Mouse (Mus musculus) stomach, embryonic 15.5 days (tissue): ENCODE data around the gene Nln. TPM values are rescaled to one million over a fixed set of nuclear protein-coding genes. Genes with fewer than 3 reads are reported as not detected.

Source experiments
- ATAC-seq: fragments of 200-750 bp; cut with Nextera tagmentation; 2 replicates; pipeline ENCODE4 v1.8.0; 2017; ENCODE audit warnings: low read depth, moderate number of reproducible peaks, moderate TSS enrichment; ENCODE audit not compliant: insufficient read depth, low FRiP score
- H3K27ac ChIP-seq: fragments of 300-500 bp; sonication (generic); 2 replicates; pipeline ENCODE4 v1.5.1; 2015; ENCODE audit warnings: mild to moderate bottlenecking, inconsistent platforms
- H3K27me3 ChIP-seq: fragments of 300-500 bp; sonication (generic); replicated peaks from 2 replicates; pipeline ENCODE4 v1.6.1; 2015; ENCODE audit warnings: inconsistent platforms
- H3K36me3 ChIP-seq: fragments of 300-500 bp; sonication (generic); 2 replicates; pipeline ENCODE4 v1.6.1; 2015; ENCODE audit warnings: inconsistent platforms
- H3K4me1 ChIP-seq: fragments of 300-500 bp; sonication (generic); 2 replicates; pipeline ENCODE4 v1.6.1; 2015; ENCODE audit warnings: inconsistent platforms
- H3K4me2 ChIP-seq: fragments of 300-500 bp; sonication (generic); 2 replicates; pipeline ENCODE4 v1.6.1; 2015; ENCODE audit warnings: mild to moderate bottlenecking, inconsistent platforms
- H3K4me3 ChIP-seq: fragments of 300-500 bp; sonication (generic); replicated peaks from 2 replicates; pipeline ENCODE4 v1.5.1; 2015; ENCODE audit warnings: inconsistent platforms
- H3K9ac ChIP-seq: fragments of 300-500 bp; sonication (generic); 2 replicates; pipeline ENCODE4 v1.6.1; 2015; ENCODE audit warnings: inconsistent platforms
- H3K9me3 ChIP-seq: fragments of 300-500 bp; sonication (generic); 2 replicates; pipeline ENCODE4 v1.6.1; 2016; ENCODE audit warnings: inconsistent platforms
- WGBS: fragments of 180-500 bp; shearing (Covaris S2); methylation state at CpG from one replicate; pipeline ENCODE4 v1.1.7; 2015; 5-methylcytosine and 5-hydroxymethylcytosine counted together
- polyA plus RNA-seq: library from polyadenylated mRNA; unstranded; fragments of >200 nt; fragmentation: Nextera tagmentation; extraction: Ambion mirVana; gene quantifications from 2 replicates; pipeline ENCODE4 v1.2.1, GENCODE M21; 2015

Gene Nln
- 19.2 and 20.5 TPM in 2 replicates for polyA plus RNA-seq

DNA sequence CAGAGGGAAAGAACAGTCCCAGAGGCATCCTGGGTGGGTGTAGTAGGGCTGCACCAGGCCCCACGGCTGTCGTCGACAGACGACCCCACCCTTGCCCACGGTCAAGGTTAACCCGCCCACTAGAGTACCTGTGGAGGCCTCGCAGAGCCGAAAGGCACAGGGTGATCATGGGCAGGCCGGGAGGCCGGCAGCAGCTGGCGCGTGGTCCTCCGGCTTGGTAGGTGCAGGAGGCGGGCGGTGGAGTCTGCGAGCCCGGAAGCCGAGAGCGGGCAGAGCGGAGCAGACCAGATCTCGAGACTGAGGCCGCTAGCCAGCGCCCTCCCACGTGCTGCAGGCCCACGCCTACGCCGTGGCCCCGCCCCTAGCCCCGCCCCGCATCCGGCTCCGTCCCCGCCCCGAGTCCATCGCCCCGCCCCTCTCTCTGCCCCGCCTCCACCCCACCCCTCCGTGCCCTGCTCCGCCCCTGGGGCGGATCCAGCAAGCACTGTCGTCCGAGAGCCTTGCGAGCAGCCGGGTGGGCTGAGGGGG is at the start of gene Nln, which contains the start of gene Sgtb:
Gene Nln (minus strand): TSS at position 327 of the 528 bp plus-strand sequence.
Gene Sgtb (plus strand): TSS at position 454 of the 528 bp plus-strand sequence.
- Histone ChIP-seq H3K9ac (peak within 1 kb of the TSS; percentile 62), H3K9me3 (no peaks in the 10 kb centered on the region), H3K4me3 (peak within 1 kb of the TSS; percentile 86), H3K27me3 (no peaks in the 10 kb centered on the region), H3K4me2 (peak within 1 kb of the TSS; percentile 97), H3K27ac (peak within 1 kb of the TSS; percentile 80), H3K36me3 (no peaks in the 10 kb centered on the region), H3K4me1 (no peaks in the 10 kb centered on the region)
- ATAC-seq, result peak; percentile 99
- WGBS, result under 1% methylated on average over 41 of the region's 44 CpGs

DNA sequence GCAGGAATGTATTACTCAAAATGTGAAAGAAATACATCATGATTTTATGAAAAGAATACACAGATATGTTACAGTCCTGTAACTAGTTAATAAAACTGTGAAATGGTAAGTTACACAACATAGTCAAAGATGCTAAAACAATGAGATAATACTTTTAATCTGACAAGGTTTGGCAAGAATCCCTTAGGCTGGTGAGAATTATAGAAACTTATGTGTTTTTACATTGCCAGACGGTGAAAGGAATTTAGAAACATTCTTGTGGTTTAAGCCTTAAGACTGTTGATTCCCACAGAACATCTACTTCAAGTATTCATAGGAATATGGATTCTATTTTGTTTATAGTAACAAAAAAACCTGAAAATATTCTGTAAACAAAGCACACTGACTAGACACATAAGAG is 46.3 kb upstream of the Nln start:
- Histone ChIP-seq H3K36me3 (0 out of 2 replicates have a peak, but pooled peaks cover 9% of the 10 kb centered on the region), H3K27ac (no peak overlapping the region)
- 60% methylated on average over 1 of the region's 1 CpGs for WGBS

DNA sequence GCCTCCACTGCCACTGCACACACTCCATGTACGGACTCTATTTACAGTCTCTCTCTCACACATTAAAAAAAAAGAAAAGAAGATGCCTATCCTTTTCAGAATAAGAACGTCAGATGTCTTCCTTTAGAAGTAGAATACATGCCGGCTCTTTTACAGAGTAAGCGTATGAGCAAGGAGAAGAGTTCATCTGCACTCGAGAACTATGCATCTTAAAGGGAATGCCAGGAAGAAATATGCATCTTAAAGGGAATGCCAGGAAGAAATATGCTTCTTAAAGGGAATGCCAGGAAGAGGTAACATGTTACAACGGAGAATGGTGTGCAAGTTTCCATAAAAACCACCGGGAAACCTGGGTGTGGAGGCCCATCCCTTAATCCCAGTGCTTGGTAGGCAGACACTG is 45.7 kb upstream of the Nln start:
- no peak overlapping the region for H3K9ac ChIP-seq
- no peak for ATAC-seq
- H3K27me3 ChIP-seq, result no peaks in the 10 kb centered on the region
- no peak overlapping the region for H3K4me2 ChIP-seq
- no peaks in the 10 kb centered on the region for H3K4me1 ChIP-seq
- H3K36me3 ChIP-seq, result 0 out of 2 replicates have a peak, but pooled peaks cover 9% of the 10 kb centered on the region
- no peak overlapping the region for H3K4me3 ChIP-seq
- no peaks in the 10 kb centered on the region for H3K9me3 ChIP-seq
- 88% methylated on average over 7 of the region's 7 CpGs for WGBS
- H3K27ac ChIP-seq, result no peak overlapping the region

More for the DNA sequence above, 46.3 kb upstream of the Nln start:
- no peak for ATAC-seq
- Histone ChIP-seq H3K4me3 (no peak overlapping the region), H3K27me3 (no peaks in the 10 kb centered on the region), H3K9me3 (no peaks in the 10 kb centered on the region), H3K9ac (no peak overlapping the region), H3K4me1 (no peaks in the 10 kb centered on the region), H3K4me2 (no peak overlapping the region)

DNA sequence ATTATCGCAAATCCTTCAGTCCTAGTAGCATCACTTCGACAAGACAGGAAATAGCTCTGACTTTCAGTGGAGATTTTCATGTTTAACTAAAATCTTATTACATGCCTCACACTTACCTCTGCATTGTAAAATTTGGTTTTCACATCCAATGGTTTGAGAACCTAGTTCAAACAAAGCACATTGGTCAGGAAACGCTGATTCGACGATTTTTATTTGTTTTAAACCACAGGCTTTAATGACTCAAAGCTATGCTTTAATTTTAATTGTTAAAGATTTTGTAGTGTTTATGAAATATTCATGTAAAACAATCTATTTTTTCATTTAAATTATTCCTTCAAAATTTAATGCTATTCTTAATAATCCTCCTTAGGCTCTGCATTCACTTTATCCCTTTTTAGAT is 44.8 kb upstream of the Nln start:
- ATAC-seq, result no peak
- 94% methylated on average over 5 of the region's 5 CpGs for WGBS

DNA sequence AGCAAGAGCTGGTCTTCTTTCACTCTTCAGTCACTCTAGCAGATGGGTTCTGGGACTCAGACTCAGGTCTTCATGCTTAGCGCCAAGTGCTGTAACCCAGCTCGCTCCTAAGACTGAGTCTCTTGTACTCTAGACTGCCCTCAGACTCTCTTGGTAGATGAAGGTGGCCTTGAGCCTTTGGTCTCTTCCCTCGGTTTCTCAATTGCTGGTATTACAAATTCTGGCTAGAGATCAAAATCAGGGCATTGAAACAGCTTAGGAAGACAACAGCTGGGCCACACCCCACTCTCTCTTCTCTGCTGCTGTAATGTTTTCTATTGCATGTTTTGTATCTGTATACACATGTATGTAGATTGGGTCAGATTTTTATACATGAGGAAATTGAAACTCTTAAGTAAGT is 36.2 kb upstream of the Nln start:
- Histone ChIP-seq H3K9me3 (no peaks in the 10 kb centered on the region), H3K4me2 (no peak overlapping the region), H3K4me3 (no peak overlapping the region), H3K4me1 (no peaks in the 10 kb centered on the region), H3K36me3 (peaks cover 42% of the 10 kb centered on the region), H3K27ac (no peak overlapping the region), H3K27me3 (no peaks in the 10 kb centered on the region), H3K9ac (no peak overlapping the region)
- 90% methylated on average over 3 of the region's 3 CpGs for WGBS
- ATAC-seq, result no peak

More for the DNA sequence above, 44.8 kb upstream of the Nln start:
- no peaks in the 10 kb centered on the region for H3K27me3 ChIP-seq
- H3K4me3 ChIP-seq, result no peak overlapping the region
- no peak overlapping the region for H3K4me2 ChIP-seq
- no peaks in the 10 kb centered on the region for H3K4me1 ChIP-seq
- no peak overlapping the region for H3K9ac ChIP-seq
- H3K27ac ChIP-seq, result no peak overlapping the region
- H3K9me3 ChIP-seq, result no peaks in the 10 kb centered on the region
- H3K36me3 ChIP-seq, result peaks cover 13% of the 10 kb centered on the region; the same call in 1 of the 2 replicates

DNA sequence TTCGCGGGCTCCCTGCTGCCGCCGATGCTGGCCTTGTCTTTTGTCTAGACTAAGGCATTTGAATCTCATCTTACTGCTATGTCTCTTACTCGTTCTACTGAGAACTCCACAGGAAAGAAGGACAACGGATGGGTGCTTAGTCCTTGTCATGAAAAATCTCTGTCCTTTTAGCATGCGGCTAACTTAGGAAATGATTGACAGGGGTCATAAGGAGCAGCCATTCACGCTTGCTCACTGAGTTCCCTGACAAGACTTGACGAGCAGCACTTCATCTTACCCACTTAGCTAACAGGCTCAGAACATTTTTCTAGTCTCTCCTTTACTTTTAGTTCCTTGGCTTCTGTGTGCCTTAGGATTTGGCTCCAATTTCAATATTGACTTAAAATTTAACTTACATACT is 35.5 kb upstream of the Nln start:
- H3K27me3 ChIP-seq, result no peaks in the 10 kb centered on the region
- H3K9ac ChIP-seq, result no peak overlapping the region
- H3K9me3 ChIP-seq, result no peaks in the 10 kb centered on the region
- ATAC-seq, result no peak
- 78% methylated on average over 9 of the region's 9 CpGs for WGBS
- peaks cover 44% of the 10 kb centered on the region for H3K36me3 ChIP-seq
- no peak overlapping the region for H3K4me2 ChIP-seq
- H3K4me1 ChIP-seq, result no peaks in the 10 kb centered on the region
- H3K4me3 ChIP-seq, result no peak overlapping the region
- H3K27ac ChIP-seq, result no peak overlapping the region

DNA sequence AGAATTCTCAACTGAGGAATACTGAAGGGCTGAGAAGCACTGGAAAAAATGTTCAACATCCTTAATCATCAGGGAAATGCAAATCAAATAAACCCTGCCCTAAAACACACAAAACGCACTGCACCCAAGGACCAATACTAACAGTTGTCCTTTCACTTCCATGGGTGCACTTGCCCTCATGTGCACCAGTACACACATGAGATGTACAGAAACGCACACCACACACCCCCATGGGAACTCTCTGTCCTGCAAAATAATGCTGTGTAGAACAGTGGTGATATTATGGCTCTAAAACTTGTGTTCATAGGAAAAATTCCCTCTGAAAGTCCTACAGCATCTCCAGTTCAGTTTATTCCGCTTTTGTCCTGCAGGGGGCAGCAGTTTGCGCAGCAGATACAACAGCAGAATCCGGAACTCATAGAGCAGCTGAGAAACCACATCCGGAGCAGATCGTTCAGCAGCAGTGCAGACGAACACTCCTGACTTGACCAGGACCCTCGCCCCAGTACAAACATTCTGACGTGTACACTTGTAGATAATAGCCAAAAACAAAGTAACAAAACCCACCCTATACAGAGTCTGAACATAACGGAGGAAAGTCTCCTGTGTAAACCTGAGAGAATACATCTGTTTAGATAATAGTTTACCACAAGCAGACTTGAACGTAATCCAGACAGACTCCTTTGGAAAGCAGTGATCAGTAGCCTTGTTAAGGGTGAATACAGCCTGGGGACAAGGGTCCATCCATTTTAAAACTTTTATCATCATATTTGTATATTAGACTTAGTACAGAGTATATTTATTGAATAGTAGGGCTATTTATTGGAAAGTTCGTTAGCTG is 30.2 kb upstream of the Nln start:
- Histone ChIP-seq H3K27ac (peak overlapping the region; percentile 37; the same call in 1 of the 2 replicates), H3K36me3 (peaks cover 18% of the 10 kb centered on the region; the same call in 1 of the 2 replicates), H3K4me3 (no peak overlapping the region), H3K4me1 (no peaks in the 10 kb centered on the region), H3K4me2 (peak overlapping the region; percentile 34; the same call in 1 of the 2 replicates), H3K9me3 (no peaks in the 10 kb centered on the region), H3K9ac (no peak overlapping the region), H3K27me3 (no peaks in the 10 kb centered on the region)
- peak; percentile 58; the same call in 1 of the 2 replicates for ATAC-seq
- WGBS, result 28% methylated on average over 13 of the region's 13 CpGs

DNA sequence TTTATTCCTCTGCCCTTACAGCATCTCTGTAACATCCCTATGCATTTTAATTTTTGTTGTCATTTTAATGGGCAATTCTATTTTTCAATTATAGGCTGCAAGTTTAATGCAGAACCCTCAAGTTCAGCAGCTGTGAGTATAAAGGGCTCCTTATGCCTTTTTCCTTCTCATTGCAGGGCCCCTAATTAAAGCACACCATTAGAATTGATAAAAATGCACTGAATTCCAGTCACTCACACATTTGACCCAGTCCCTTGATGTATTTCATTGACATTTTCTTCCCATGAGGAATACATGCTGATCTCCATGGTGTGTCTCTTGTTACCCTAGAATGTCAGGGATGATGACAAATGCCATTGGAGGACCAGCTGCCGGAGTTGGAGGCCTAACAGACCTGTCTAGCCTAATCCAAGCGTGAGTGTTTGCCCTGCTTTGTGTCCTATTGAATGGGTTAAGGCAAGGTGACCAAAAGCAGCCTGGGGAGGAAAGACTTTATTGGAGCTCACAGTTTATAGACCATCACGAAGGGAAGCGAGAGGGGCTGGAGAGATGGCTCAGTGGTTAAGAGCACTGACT is 25.2 kb upstream of the Nln start:
- Histone ChIP-seq H3K4me1 (no peaks in the 10 kb centered on the region), H3K4me2 (no peak overlapping the region), H3K9ac (no peak overlapping the region), H3K36me3 (0 out of 2 replicates have a peak, but pooled peaks cover 2% of the 10 kb centered on the region), H3K27me3 (no peaks in the 10 kb centered on the region), H3K27ac (no peak overlapping the region), H3K4me3 (no peak overlapping the region), H3K9me3 (no peaks in the 10 kb centered on the region)
- WGBS, result 80% methylated on average over 4 of the region's 4 CpGs
- no peak for ATAC-seq

DNA sequence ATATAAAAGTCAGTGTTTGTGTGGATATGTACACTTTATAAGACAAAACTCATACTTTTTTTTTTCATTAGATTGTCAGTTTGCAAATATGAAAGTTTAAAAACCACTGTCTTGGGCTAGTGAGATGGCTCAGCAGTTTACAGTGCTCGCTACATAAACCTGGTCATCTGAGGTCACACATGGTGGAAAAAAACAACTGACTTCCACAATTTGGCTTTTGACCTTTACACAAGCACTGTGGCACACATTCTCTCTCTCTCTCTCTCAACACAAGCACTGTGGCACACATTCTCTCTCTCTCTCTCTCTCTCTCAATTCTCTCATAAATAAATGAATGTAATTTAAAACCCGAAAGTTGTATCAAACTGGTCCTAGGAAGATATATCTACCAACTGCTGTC is 23.1 kb upstream of the Nln start:
- no peak overlapping the region for H3K27ac ChIP-seq
- WGBS, result 79% methylated on average over 2 of the region's 2 CpGs
- 0 out of 2 replicates have a peak, but pooled peaks cover 2% of the 10 kb centered on the region for H3K36me3 ChIP-seq
- no peaks in the 10 kb centered on the region for H3K9me3 ChIP-seq
- H3K27me3 ChIP-seq, result no peaks in the 10 kb centered on the region
- no peaks in the 10 kb centered on the region for H3K4me1 ChIP-seq
- H3K4me3 ChIP-seq, result no peak overlapping the region
- no peak overlapping the region for H3K4me2 ChIP-seq
- ATAC-seq, result no peak
- H3K9ac ChIP-seq, result no peak overlapping the region

DNA sequence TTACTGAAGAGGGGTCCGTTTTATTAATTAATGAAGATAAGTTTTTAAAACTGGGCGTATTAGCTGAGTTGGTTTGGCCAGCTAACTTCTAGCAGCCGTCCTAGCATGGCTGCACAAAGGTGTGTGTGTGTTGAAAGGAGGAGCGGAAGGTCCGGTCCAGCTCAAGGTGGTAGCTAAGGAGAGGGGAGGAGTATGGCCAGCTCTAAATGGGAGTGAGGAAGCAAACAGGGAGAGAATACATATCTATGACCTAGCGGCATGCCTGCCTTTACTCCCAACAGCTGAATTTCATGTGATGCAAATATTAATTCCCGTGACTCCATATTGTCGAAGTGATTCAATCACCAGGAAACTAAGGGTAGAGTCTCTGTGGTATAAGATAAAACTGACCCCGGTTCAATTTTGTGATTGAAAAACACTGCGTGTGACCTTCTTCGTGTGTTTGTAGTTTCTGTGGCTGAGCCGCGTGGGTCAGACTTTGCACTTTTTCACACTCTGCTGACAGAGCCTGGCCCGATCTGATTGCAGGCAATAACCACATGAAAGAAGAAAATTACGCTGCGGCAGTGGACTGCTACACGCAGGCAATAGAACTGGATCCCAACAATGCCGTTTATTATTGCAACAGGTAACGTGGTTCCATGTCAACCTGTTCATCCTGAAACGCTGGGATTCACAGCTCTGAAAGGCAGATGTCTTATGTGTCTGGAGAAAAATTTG is 14.4 kb upstream of the Nln start:
- WGBS, result 86% methylated on average over 20 of the region's 20 CpGs
- Histone ChIP-seq H3K4me3 (no peak overlapping the region), H3K9me3 (no peaks in the 10 kb centered on the region), H3K36me3 (no peaks in the 10 kb centered on the region), H3K4me1 (no peaks in the 10 kb centered on the region; the same call in 1 of the 2 replicates), H3K9ac (no peak overlapping the region), H3K27ac (no peak overlapping the region), H3K4me2 (no peak overlapping the region), H3K27me3 (no peaks in the 10 kb centered on the region)
- ATAC-seq, result no peak

DNA sequence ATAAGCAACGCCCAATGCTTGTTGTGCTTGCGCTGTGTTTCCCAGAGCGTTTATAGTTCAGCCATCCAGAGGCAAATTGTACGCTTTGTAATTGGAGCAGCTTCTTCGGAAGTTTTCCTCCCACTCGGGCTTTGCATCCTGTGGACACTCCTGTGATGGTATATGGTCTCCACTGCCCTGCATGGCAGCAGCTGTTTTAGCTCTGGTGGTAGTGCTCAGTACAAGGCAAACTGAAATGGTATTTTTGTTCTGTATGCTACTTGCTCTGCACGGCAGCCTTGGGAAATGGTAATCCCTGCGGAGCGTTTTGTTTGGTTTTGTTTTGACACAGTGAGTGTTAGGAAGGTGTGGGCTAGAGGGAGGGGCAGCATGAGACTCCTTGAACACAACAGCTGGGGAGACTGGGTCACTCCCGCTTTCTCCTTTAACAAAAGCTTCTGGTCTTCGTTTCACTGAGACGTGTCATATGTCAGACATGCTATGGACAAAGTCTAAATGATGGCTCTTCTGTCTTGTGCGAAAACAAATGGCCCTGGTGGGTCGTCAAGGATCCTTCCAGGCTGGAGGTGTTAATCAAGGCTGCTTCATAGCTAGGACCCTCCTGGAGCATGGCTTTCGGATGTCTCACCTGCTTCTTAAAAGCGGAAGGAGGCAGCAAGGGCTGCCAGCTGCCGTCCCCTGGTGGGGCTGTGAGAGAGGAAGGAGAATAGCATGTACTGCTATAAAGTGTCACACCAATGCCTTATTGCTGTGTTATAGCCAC is 12.8 kb upstream of the Nln start:
- no peaks in the 10 kb centered on the region for H3K9me3 ChIP-seq
- H3K4me3 ChIP-seq, result no peak overlapping the region
- no peaks in the 10 kb centered on the region for H3K27me3 ChIP-seq
- no peaks in the 10 kb centered on the region for H3K36me3 ChIP-seq
- H3K4me2 ChIP-seq, result peak overlapping the region; percentile 19; the same call in 1 of the 2 replicates
- H3K4me1 ChIP-seq, result no peaks in the 10 kb centered on the region; the same call in 1 of the 2 replicates
- H3K9ac ChIP-seq, result no peak overlapping the region
- WGBS, result 43% methylated on average over 17 of the region's 17 CpGs
- no peak overlapping the region for H3K27ac ChIP-seq
- no peak for ATAC-seq
